Mouse (Mus musculus): ENCODE measurements around the gene Olfr159.

GRCm38 (mm10) chr4:43733186-43733585 is 37.6 kb downstream of the Olfr159 start:
- TF ChIP-seq POLR2A (IDR thresholded peaks at IDR 0.05; ENCODE audit: borderline replicate concordance, extremely low read depth, insufficient read depth, insufficient read length, poor library complexity, severe bottlenecking) (no peak), CTCF (IDR thresholded peaks at IDR 0.05; ENCODE audit: borderline replicate concordance, extremely low read depth, insufficient read depth, insufficient read length) (no peak)

All from brain, embryonic 14.5 days (tissue).